Mouse (Mus musculus): ENCODE measurements at regions not wholly inside any gene's neighbourhood (a gene's known extent, or its start where the extent isn't known, plus 50 kb on each side); places are given as distances from the start of the nearest gene placed in this dataset.

GRCm38 (mm10) chr2:117950431-117951336 is 161.0 kb upstream of the Thbs1 start:
- no peak for ATAC-seq (replicated peaks in 1 of 2; ENCODE audit: insufficient read depth in 1 of 2, low FRiP score in 2 of 2, low TSS enrichment in 1 of 2, low read depth in 1 of 2, poor library complexity in 2 of 2, severe bottlenecking in 2 of 2)

- ATAC-seq (replicated peaks in 1 of 2; ENCODE audit: insufficient read depth in 1 of 2, low FRiP score in 2 of 2, low TSS enrichment in 1 of 2, low read depth in 1 of 2, poor library complexity in 2 of 2, severe bottlenecking in 2 of 2), result peak; percentile 79 to 80
Measured at GRCm38 (mm10) chr2:117951337-117951718, 160.3 kb upstream of the Thbs1 start.

DNA sequence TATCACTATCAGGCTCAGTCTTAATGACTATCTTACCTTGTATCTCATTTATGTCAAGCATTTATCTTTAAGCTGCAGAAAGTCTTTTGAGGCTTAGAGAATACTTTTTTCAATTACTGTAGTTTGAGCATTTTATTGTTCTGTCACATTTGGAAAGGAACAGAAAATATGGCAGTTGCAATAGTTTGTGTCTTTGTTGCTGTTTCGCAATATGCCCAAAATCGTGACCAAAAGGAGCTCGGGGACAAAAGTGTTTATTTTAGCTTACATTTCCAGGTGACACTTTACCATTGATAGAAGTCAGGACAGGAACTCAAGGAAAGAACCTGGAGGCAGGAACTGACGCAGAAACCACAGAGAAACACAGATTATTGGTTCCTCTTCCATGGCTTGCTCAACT is 152.9 kb upstream of the Thbs1 start:
- ATAC-seq (replicated peaks in 1 of 2; ENCODE audit: insufficient read depth in 1 of 2, low FRiP score in 2 of 2, low TSS enrichment in 1 of 2, low read depth in 1 of 2, poor library complexity in 2 of 2, severe bottlenecking in 2 of 2), result no peak; a peak in 1 of 4 replicates

- no peak for ATAC-seq (replicated peaks in 1 of 2; ENCODE audit: insufficient read depth in 1 of 2, low FRiP score in 2 of 2, low TSS enrichment in 1 of 2, low read depth in 1 of 2, poor library complexity in 2 of 2, severe bottlenecking in 2 of 2)
Measured at GRCm38 (mm10) chr2:117959440-117959839, 152.2 kb upstream of the Thbs1 start.

DNA sequence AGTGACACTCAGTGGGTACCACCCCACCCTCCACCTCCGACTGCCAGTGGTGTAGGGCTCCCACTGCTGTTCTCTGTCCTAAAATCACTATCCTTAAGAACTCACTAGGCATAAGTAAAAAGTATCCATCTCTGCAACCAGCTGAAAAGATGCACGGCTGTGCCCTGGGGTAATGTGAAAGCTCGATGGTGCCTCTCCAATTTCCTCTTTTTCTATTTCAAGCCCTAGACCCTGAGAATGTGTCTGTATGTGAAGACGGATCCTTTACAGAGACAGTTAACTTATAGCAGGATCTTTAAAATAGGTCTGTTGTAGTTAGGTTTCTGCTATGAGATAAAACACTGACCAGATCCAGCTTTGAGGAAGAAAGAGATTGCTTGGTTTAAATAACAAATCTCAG is 149.1 kb upstream of the Thbs1 start:
- peak; percentile 49 to 55; a peak in 3 of 4 replicates for ATAC-seq (replicated peaks in 1 of 2; ENCODE audit: insufficient read depth in 1 of 2, low FRiP score in 2 of 2, low TSS enrichment in 1 of 2, low read depth in 1 of 2, poor library complexity in 2 of 2, severe bottlenecking in 2 of 2)

- no peak for ATAC-seq (replicated peaks in 1 of 2; ENCODE audit: insufficient read depth in 1 of 2, low FRiP score in 2 of 2, low TSS enrichment in 1 of 2, low read depth in 1 of 2, poor library complexity in 2 of 2, severe bottlenecking in 2 of 2)
Measured at GRCm38 (mm10) chr2:117963526-117963925, 148.2 kb upstream of the Thbs1 start.

DNA sequence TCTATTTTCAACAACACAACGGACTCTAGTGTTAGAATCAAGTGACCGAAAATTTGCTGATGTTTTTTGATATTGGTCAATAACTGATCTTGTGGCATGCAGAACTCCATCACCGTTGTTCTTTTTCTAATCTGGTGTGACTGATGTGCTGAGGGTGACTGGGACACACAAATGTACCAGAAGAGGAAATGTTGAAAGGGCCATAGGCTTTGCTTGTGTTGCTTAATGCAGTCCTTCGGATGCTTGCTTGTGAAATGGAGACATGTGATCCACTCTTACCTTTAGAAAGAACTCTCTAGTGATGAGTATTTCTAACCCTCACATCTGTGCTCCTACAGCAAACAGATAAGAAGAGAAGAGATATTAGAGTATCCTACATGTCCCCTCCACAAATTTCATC is 145.9 kb upstream of the Thbs1 start:
- peak in 1 of 2 experiments; percentile 52; a peak in 1 of 4 replicates for ATAC-seq (replicated peaks in 1 of 2; ENCODE audit: insufficient read depth in 1 of 2, low FRiP score in 2 of 2, low TSS enrichment in 1 of 2, low read depth in 1 of 2, poor library complexity in 2 of 2, severe bottlenecking in 2 of 2)

DNA sequence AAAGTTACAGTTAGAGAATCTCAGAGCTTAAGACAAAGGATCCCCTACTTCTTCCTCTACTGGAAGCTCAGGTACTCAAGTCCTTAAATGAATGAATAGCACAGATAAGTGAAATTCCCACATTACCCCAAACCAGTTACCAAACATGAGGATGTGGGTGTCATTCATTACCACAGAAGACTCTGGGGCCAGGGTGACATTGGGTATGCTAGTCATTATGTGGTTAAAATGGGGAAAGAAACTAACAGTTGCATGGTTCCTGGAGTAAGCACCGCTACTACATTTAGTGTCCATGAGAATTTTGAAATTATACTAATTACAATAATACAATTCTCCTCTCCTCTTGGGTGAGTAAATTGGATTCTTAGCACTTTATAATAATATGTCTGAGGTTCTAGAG is 142.9 kb upstream of the Thbs1 start:
- peak; percentile 63 to 82; a peak in 2 of 4 replicates for ATAC-seq (replicated peaks in 1 of 2; ENCODE audit: insufficient read depth in 1 of 2, low FRiP score in 2 of 2, low TSS enrichment in 1 of 2, low read depth in 1 of 2, poor library complexity in 2 of 2, severe bottlenecking in 2 of 2)

DNA sequence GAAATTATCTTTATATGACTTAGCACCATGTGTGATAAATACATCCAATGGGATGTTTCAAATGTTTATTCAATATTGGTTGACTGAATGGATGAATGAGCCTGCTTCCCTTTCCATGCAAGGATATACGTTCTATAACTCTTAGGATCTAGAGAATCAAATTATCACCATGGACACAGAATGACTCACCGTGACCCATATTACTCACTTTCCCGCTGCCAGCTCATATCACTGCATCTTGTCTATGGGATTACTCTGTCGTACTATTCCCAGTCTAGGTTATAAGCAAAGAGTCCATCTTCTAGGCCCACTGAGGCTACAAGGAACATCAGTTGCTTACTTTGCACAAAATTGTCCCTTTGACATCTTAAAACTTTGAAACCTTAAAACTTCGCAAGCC is 141.0 kb upstream of the Thbs1 start:
- no peak for ATAC-seq (replicated peaks in 1 of 2; ENCODE audit: insufficient read depth in 1 of 2, low FRiP score in 2 of 2, low TSS enrichment in 1 of 2, low read depth in 1 of 2, poor library complexity in 2 of 2, severe bottlenecking in 2 of 2)

- ATAC-seq (replicated peaks in 1 of 2; ENCODE audit: insufficient read depth in 1 of 2, low FRiP score in 2 of 2, low TSS enrichment in 1 of 2, low read depth in 1 of 2, poor library complexity in 2 of 2, severe bottlenecking in 2 of 2), result peak; percentile 46 to 91; a peak in 2 of 4 replicates
Measured at GRCm38 (mm10) chr2:117977033-117977432, 134.6 kb upstream of the Thbs1 start.

DNA sequence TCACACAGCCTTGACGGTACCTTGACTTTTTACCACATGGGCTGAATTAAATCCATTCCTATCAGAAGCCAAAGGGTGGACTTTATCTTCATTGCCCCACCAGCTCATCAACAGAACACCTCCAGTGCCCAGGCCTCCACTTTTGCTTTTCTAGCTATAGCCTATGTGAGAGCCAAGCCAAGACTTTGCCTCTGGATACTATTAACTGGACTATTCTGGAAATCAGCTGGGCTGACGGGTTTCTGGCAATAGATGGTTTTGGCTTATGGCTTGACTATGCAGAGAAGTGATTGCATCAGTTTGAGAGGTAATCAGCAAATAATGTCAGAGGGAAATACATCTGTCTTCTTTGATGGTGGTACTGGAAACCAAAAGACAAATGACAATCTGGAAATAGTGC is 130.8 kb upstream of the Thbs1 start:
- no peak for ATAC-seq (replicated peaks in 1 of 2; ENCODE audit: insufficient read depth in 1 of 2, low FRiP score in 2 of 2, low TSS enrichment in 1 of 2, low read depth in 1 of 2, poor library complexity in 2 of 2, severe bottlenecking in 2 of 2)

DNA sequence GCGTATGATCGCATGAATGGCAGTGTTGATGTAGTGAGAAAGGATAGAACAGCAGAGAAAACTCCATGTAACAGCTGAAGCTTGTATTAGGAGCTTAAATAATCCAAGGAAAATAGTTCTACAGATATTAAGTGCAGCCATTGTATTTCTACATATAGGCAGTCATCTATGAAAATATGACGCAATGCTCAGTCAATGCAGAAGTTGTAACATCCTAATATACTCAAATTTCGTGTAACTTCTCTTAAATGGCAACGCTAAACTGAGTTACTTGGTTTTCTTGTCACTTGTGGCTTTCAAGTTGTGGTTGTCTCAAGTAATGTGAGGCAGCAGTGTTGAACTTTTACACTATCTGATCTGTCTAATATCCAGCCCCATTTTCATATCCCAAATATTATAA is 127.1 kb upstream of the Thbs1 start:
- ATAC-seq (replicated peaks in 1 of 2; ENCODE audit: insufficient read depth in 1 of 2, low FRiP score in 2 of 2, low TSS enrichment in 1 of 2, low read depth in 1 of 2, poor library complexity in 2 of 2, severe bottlenecking in 2 of 2), result peak in 1 of 2 experiments; percentile 16; a peak in 1 of 4 replicates

DNA sequence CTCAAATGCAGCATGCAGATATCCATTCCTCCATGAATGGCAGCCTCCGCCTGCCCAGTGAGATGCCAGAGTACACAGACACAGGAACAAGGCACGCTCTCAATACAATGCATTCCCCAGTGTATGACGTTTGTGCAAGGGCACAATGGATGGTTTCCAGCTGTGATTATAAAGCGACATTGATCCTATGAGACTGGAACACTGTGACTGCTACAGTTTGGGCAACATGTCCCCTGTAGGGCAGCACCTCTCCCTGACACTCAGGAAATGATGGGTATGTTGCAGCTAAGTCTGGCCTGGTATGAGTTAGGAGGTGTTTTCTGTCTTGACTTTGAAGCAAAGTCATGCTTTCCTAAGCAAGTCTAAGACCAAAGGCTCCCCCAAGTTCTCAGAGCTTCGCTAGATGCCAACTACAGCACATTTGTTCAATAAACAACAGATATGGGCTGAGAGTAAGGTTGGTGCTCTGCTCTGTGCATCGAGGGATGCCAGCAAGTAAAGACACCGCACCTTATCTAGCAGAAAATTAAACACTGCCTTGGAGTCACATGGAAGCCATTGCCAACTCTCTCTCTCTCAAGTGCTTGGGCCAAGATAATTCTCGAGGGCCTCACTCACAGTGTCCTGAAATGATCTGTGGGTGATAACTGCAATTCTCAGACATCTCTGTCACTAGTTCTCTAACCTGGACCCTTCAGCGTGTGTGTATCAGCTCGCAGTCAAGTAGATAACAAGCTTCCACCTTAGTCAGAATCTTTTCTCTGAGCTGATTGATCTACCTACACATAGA is 124.1 kb upstream of the Thbs1 start:
- ATAC-seq (replicated peaks in 1 of 2; ENCODE audit: insufficient read depth in 1 of 2, low FRiP score in 2 of 2, low TSS enrichment in 1 of 2, low read depth in 1 of 2, poor library complexity in 2 of 2, severe bottlenecking in 2 of 2), result no peak

DNA sequence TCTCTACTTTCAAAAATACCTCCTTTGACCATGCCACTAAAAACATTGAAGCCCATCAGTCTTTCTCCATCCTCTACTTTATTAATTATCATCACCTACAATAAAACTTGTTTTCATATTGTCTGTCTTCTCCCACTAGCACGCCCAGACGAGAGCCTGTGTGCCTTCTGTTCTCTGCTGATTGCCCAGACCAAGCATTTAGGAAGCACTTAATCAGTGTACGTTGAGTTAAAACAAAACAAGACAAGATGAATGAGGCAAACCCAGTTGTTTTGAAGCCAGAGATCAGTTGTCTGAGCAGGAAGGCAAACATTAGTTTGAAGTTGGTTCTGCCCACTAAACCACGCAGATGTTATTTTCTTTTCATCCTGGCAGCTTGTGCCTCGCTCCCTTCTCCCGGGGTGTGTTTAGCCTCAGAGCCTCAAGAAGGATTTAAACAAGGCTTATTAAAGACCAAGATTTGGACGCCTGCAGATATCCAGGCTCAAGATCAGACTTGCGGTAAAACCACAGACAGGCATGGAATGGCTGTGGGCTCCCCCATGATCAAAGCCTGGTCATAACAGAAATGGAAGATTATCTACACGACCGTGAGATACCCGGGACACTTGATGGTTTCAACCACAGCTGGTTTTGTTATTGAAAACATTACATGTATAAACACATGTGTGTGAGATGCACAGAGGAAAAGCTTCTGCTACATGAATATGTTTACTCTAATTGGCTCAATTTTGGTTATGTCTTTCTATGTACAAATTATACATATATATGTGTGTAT is 123.1 kb upstream of the Thbs1 start:
- ATAC-seq (replicated peaks in 1 of 2; ENCODE audit: insufficient read depth in 1 of 2, low FRiP score in 2 of 2, low TSS enrichment in 1 of 2, low read depth in 1 of 2, poor library complexity in 2 of 2, severe bottlenecking in 2 of 2), result no peak

DNA sequence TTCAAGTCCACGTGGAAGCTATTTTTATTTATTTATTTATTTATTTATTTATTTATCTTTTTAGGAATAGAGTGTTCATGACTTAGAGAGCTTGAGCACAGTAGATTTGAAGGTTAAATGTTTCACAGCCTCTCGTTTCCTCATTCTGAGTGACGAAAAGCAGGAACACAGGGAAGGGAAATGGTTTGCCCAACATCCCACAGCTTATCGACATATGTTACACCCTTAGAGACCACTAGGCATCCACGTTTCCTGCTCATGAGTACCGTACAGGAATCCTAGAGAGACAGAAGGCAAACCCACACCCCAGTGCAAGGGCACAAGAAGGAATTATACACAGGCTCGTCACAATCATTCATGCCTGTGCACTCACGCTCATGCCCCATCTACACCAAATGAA is 122.5 kb upstream of the Thbs1 start:
- peak; percentile 42 to 87; a peak in 3 of 4 replicates for ATAC-seq (replicated peaks in 1 of 2; ENCODE audit: insufficient read depth in 1 of 2, low FRiP score in 2 of 2, low TSS enrichment in 1 of 2, low read depth in 1 of 2, poor library complexity in 2 of 2, severe bottlenecking in 2 of 2)

DNA sequence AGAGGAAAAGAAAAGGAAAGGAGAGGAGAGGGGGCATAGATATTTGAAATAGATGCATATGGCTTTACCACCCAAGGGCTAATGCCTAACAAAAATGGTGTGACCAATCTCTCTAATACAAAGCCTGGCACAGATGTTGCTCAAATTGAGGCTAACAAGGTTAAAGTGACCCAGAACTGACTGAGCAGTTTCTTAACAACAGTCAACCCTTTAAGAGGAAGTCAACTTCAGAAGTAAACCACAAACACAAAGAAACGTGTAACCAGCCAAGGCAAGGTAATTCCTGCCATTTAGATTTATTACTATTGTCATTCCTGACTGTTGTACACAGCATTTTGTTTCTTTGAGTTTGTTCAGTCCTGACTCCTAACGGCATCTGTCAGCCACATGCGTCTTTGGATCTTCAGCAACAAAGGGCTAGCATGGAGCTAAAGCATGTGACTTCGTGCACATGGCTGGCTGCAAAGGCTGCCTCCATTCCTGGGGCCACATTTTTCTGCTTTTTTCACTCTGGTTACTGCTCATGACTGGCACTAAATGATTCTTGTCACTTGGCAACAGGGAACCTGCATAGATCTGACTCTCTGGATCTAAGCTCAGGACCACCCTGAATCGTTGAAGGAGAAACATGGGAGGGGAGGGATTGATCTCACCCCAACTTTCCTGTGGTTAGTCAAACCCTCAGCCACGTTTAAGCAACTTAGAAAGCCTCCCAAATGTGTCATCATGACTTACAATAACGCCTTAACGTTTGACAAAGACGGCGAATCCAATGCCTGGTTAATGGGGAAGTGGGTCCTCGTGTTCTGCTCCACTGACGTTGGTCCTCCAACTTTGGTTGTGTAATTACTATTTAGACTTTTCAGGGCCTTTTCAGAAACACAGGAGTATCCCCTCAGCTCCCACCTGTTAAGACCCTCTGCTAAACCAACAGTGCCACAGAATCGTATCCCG is 115.3 kb upstream of the Thbs1 start:
- peak; percentile 91 to 93 for ATAC-seq (replicated peaks in 1 of 2; ENCODE audit: insufficient read depth in 1 of 2, low FRiP score in 2 of 2, low TSS enrichment in 1 of 2, low read depth in 1 of 2, poor library complexity in 2 of 2, severe bottlenecking in 2 of 2)

DNA sequence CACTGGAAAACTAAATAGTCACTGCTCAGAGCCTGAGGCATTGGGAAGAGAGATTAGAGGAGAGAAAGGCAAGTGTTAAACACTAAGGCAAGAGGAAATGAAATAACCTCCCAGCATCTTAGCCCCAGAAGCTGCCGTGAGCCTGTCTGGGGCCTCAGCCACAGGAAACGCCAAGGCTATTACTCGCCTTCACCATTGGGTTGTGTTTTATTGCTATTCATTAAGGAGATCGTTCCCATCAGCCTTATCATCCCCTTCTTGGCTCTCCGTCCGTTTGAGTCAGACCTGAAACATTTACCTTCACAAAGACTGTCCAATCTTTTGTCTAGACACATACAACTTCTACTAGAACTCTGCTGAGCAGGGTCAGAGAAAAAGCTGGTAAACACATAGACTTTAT is 112.0 kb upstream of the Thbs1 start:
- ATAC-seq (replicated peaks in 1 of 2; ENCODE audit: insufficient read depth in 1 of 2, low FRiP score in 2 of 2, low TSS enrichment in 1 of 2, low read depth in 1 of 2, poor library complexity in 2 of 2, severe bottlenecking in 2 of 2), result no peak

Data from hematopoietic stem cell, adult 5-6 weeks (primary cell).